Mouse (Mus musculus): ENCODE results near the gene Pick1. TPM values are rescaled to one million over a fixed set of nuclear protein-coding genes. Genes with fewer than 3 reads are reported as not detected.

Gene Pick1
- polyA plus RNA-seq, 1 experiment from 2014 or later = 32.4 TPM

- no peak overlapping the region for H3K4me2 ChIP-seq
Observed at GRCm38 (mm10) chr15:79289441-79289840, 60.5 kb downstream of the Pick1 start.

GRCm38 (mm10) chr15:79290340-79290739 is 61.4 kb downstream of the Pick1 start:
- peaks cover 6% of the 10 kb centered on the region; the same call in 1 of the 2 replicates for H3K36me3 ChIP-seq
- no peaks in the 10 kb centered on the region for H3K27me3 ChIP-seq (replicated peaks)
- H3K9me3 ChIP-seq = no peaks in the 10 kb centered on the region
- no peak for ATAC-seq (ENCODE audit: extremely low read depth, insufficient number of reproducible peaks, low FRiP score, low TSS enrichment)
- WGBS = 86% methylated on average over 3 of the region's 3 CpGs
- H3K4me3 ChIP-seq = no peak overlapping the region
- H3K4me1 ChIP-seq = no peaks in the 10 kb centered on the region
- no peak overlapping the region for H3K27ac ChIP-seq (replicated peaks)
- H3K9ac ChIP-seq = no peak overlapping the region
- H3K4me2 ChIP-seq = no peak overlapping the region

More at GRCm38 (mm10) chr15:79289441-79289840, 60.5 kb downstream of the Pick1 start:
- Histone ChIP-seq H3K27me3 (replicated peaks) (no peaks in the 10 kb centered on the region), H3K27ac (replicated peaks) (no peak overlapping the region), H3K36me3 (peaks cover 6% of the 10 kb centered on the region; the same call in 1 of the 2 replicates), H3K9ac (no peak overlapping the region), H3K9me3 (no peaks in the 10 kb centered on the region), H3K4me3 (no peak overlapping the region), H3K4me1 (no peaks in the 10 kb centered on the region)
- 82% methylated on average over 12 of the region's 12 CpGs for WGBS
- no peak for ATAC-seq (ENCODE audit: extremely low read depth, insufficient number of reproducible peaks, low FRiP score, low TSS enrichment)

GRCm38 (mm10) chr15:79292779-79293178 is 63.8 kb downstream of the Pick1 start:
- Histone ChIP-seq H3K36me3 (no peaks in the 10 kb centered on the region; the same call in 1 of the 2 replicates), H3K4me2 (no peak overlapping the region), H3K4me1 (no peaks in the 10 kb centered on the region), H3K27ac (replicated peaks) (no peak overlapping the region), H3K9me3 (no peaks in the 10 kb centered on the region), H3K4me3 (no peak overlapping the region), H3K27me3 (replicated peaks) (no peaks in the 10 kb centered on the region), H3K9ac (no peak overlapping the region)
- WGBS = 83% methylated on average over 9 of the region's 9 CpGs
- ATAC-seq (ENCODE audit: extremely low read depth, insufficient number of reproducible peaks, low FRiP score, low TSS enrichment) = no peak

GRCm38 (mm10) chr15:79298553-79298952 is 69.6 kb downstream of the Pick1 start:
- no peaks in the 10 kb centered on the region for H3K9me3 ChIP-seq
- no peaks in the 10 kb centered on the region for H3K4me1 ChIP-seq
- H3K27me3 ChIP-seq (replicated peaks) = no peaks in the 10 kb centered on the region
- no peak overlapping the region for H3K9ac ChIP-seq
- peaks cover 13% of the 10 kb centered on the region for H3K36me3 ChIP-seq
- no peak overlapping the region for H3K4me2 ChIP-seq
- no peak overlapping the region for H3K27ac ChIP-seq (replicated peaks)
- 85% methylated on average over 6 of the region's 6 CpGs for WGBS
- H3K4me3 ChIP-seq = no peak overlapping the region
- ATAC-seq (ENCODE audit: extremely low read depth, insufficient number of reproducible peaks, low FRiP score, low TSS enrichment) = no peak

Other genes starting within 250 kb of the Pick1 start
- gene H1f0, start 200.7 kb upstream of the Pick1 start, polyA plus RNA-seq (2015; fragmentation: Nextera tagmentation; extraction: Ambion mirVana) = 237 and 238 TPM in 2 replicates
- gene Galr3, start 187.3 kb upstream of the Pick1 start, polyA plus RNA-seq (2015; fragmentation: Nextera tagmentation; extraction: Ambion mirVana) = not detected in 2 replicates
- gene Ankrd54, start 166.3 kb upstream of the Pick1 start, polyA plus RNA-seq (2015; fragmentation: Nextera tagmentation; extraction: Ambion mirVana) = 23.9 and 25.4 TPM in 2 replicates
- 154 and 160 TPM in 2 replicates for gene Eif3l, start 154.0 kb upstream of the Pick1 start, polyA plus RNA-seq (2015; fragmentation: Nextera tagmentation; extraction: Ambion mirVana)
- gene Micall1, start 120.3 kb upstream of the Pick1 start, polyA plus RNA-seq (2015; fragmentation: Nextera tagmentation; extraction: Ambion mirVana) = 15.4 and 15.6 TPM in 2 replicates
- 231 and 244 TPM in 2 replicates for gene Polr2f, start 88.2 kb upstream of the Pick1 start, polyA plus RNA-seq (2015; fragmentation: Nextera tagmentation; extraction: Ambion mirVana)
- gene 1700088E04Rik, start 87.9 kb upstream of the Pick1 start, polyA plus RNA-seq (2015; fragmentation: Nextera tagmentation; extraction: Ambion mirVana) = 6.0 TPM in 2 replicates
- 0.42 and 0.44 TPM in 2 replicates for gene Sox10, start 63.9 kb upstream of the Pick1 start, polyA plus RNA-seq (2015; fragmentation: Nextera tagmentation; extraction: Ambion mirVana)
- gene Gm49486, start 218 bp downstream of the Pick1 start, polyA plus RNA-seq (2015; fragmentation: Nextera tagmentation; extraction: Ambion mirVana) = 0.35 and 0.78 TPM in 2 replicates
- 0.27 and 0.34 TPM in 2 replicates for gene Slc16a8, start 25.6 kb downstream of the Pick1 start, polyA plus RNA-seq (2015; fragmentation: Nextera tagmentation; extraction: Ambion mirVana)
- 10.6 and 12.4 TPM in 2 replicates for gene Baiap2l2, start 56.4 kb downstream of the Pick1 start, polyA plus RNA-seq (2015; fragmentation: Nextera tagmentation; extraction: Ambion mirVana)
- gene Pla2g6, start 99.2 kb downstream of the Pick1 start, polyA plus RNA-seq (2015; fragmentation: Nextera tagmentation; extraction: Ambion mirVana) = 12.2 and 12.7 TPM in 2 replicates
- 1.7 and 2.0 TPM in 2 replicates for gene Maff, start 117.4 kb downstream of the Pick1 start, polyA plus RNA-seq (2015; fragmentation: Nextera tagmentation; extraction: Ambion mirVana)
- 65.8 and 72.7 TPM in 2 replicates for gene Tmem184b, start 174.4 kb downstream of the Pick1 start, polyA plus RNA-seq (2015; fragmentation: Nextera tagmentation; extraction: Ambion mirVana)
- gene Csnk1e, start 226.4 kb downstream of the Pick1 start, polyA plus RNA-seq (2015; fragmentation: Nextera tagmentation; extraction: Ambion mirVana) = 64.8 and 76.2 TPM in 2 replicates